Mouse (Mus musculus) olfactory bulb, adult 2 months (tissue): Measurements from ENCODE around the gene Ccdc155.

Source experiments
- CTCF ChIP-seq: fragments of 200-500 bp; IDR thresholded peaks from 2 replicates; pipeline ENCODE4 v1.5.1; 2012; ENCODE audit warnings: low read depth, mild to moderate bottlenecking, low read length, moderate library complexity; ENCODE audit not compliant: insufficient read depth
- POLR2A ChIP-seq: fragments of 200-500 bp; IDR thresholded peaks from 2 replicates; pipeline ENCODE4 v1.6.1; 2012; ENCODE audit warnings: mild to moderate bottlenecking, low read depth, low read length, moderate library complexity; ENCODE audit not compliant: insufficient read depth

- TF ChIP-seq CTCF (no peak), POLR2A (no peak)
Observed at GRCm38 (mm10) chr7:45211851-45212251, 7.2 kb upstream of the Ccdc155 start, which contains the start of gene Dkkl1.
